Mouse (Mus musculus): ENCODE measurements at regions not wholly inside any gene's neighbourhood (a gene's known extent, or its start where the extent isn't known, plus 50 kb on each side); places are given as distances from the start of the nearest gene placed in this dataset.
"Not testable (repeated sequence)": the region's sequence is repeated elsewhere in the genome, so short reads cannot be mapped to it uniquely, and the experiment has no call there.

DNA sequence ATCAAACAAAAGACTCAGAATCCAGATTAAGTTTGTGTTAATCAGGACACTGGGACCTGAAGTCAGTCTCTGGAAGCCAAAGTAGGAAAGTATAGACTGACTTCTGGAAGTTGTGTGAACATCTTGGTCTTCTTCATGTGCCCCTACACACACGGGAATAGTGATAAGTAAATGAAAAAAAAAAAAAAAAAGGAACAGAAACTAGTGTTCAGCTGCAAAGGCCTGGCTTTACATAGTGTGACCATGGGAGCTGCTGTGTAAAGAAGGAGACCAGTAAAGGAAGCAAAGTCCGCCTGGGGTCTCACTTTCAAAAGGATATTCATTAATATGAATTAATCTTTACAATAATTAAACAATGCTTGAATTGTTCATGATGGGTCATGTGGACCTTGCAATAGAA is 190.6 kb upstream of the Tmc3 start:
- DNase-seq (ENCODE audit: low read depth, low spot score): no peak

GRCm38 (mm10) chr7:83399668-83400067 is 185.1 kb upstream of the Tmc3 start:
- DNase-seq (ENCODE audit: low read depth, low spot score): no peak

GRCm38 (mm10) chr7:83401001-83401400 is 183.7 kb upstream of the Tmc3 start:
- DNase-seq (ENCODE audit: low read depth, low spot score): no peak

DNA sequence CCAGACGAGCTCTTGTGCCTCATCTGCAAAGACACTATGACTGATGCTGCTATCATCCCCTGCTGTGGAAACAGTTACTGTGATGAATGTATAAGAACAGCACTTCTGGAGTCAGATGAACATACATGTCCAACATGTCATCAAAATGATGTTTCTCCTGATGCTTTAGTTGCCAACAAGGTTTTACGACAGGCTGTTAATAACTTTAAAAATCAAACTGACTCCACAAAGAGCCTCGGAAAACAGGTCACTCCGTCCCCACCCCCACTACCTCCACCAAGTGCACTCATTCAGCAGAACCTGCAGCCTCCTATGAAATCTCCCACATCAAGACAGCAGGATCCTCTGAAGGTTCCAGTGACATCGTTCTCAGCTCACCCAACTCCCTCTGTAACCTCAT is 172.0 kb upstream of the Tmc3 start:
- DNase-seq (ENCODE audit: low read depth, low spot score): not testable (repeated sequence)

DNA sequence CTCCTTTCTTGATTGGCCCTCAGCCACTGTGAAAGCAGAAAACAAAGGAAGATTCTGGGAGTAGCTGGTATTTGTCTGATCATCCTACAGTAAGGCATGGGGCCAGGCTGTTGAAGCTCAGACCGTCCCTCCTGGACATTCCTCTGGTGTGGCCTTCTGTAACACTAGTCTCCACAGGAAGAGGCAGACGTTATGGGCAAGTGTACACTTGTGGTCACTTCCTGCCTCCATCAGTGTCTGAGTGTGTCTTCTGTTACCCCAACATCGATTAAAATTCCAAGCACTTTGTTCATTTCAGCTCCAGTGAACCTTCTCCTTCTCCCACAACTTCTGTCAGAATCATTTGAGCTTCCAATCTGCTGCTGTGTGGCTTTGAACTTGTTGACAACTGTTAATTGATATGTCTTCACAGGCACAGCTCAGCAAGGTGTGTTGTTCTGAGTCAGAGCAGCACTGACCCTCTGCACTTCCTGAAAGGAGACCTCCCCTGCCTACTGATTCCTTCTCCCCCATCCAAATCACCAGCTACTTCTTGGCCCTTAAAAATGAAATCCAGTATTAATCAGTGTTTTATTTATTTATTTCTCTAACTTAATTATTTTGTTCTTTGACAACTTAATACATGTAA is 154.7 kb upstream of the Tmc3 start:
- no peak for DNase-seq (ENCODE audit: low read depth, low spot score)

DNA sequence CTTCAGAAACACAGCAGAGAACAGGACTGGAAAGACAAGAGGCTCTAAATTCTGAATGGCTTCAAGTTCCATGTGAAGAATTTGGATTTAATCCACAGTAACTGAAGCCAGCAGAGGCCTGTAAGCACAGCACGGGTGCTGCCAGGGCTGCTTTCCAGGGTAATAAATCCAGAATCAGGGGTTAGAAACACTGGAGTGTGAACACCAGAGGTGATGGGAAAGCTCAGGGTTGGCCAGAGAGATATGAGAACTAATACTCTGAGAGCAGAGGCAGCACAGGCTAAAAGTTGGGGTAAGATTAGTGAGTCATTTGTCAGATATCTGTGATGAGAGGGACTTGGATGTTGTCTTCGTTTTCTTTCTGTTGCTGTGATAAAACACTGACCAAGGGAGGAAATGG is 153.6 kb upstream of the Tmc3 start:
- DNase-seq (ENCODE audit: low read depth, low spot score): peak; percentile 76

DNA sequence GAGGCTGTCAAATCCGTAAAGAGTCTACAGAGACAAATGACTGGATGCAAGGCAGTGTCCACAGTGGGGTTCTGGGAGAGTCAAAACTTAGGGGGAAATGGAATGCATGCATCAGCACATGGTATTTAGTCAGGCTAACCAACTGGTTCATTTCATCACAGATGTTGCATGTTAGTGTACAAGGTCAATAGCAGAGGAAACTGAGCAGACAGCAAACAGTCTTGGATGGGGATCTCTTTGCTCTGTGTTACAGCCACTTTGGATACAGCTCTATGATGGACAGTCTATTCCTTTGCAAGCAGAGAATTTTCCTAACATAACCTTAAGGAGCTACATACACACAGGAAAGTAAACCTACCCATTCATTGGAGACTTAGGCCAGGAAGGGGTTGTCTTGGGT is 151.9 kb upstream of the Tmc3 start:
- no peak for DNase-seq (ENCODE audit: low read depth, low spot score)

GRCm38 (mm10) chr7:83433959-83434715 is 150.6 kb upstream of the Tmc3 start:
- no peak for DNase-seq (ENCODE audit: low read depth, low spot score)

GRCm38 (mm10) chr7:83438538-83439393 is 146.0 kb upstream of the Tmc3 start:
- no peak for DNase-seq (ENCODE audit: low read depth, low spot score)

DNA sequence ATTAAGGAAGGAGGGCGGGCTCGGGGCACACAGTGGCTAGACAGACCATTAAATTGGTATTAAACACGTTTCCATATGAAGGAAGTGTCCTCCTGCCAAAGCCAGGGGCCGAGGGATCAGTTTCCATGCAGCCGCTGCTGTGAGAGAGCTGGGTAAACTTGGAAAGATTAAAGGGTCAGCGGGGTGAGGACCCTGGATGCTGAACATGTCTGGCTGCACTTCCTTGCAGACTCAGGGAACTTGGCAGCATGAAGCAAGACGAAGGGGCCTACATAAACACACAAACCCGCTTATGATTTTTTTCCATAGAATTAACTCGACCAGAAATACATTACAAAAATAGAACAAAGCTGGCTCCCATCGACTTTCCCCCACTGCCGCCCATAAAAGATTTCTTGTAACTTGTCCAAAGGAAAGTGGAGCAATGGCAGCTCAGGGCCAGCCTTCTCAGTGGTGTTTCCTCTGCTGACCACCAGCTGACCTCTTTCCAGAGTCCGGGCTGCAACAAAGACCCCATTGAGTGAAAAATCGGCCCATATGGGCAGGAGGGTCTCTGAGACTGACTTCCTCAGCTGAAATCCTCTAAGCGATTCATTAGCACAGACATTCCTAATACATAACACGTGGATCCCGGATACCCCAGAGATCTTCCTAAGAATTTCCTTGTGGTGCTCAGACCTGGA is 141.0 kb upstream of the Tmc3 start:
- no peak for DNase-seq (ENCODE audit: low read depth, low spot score)

DNA sequence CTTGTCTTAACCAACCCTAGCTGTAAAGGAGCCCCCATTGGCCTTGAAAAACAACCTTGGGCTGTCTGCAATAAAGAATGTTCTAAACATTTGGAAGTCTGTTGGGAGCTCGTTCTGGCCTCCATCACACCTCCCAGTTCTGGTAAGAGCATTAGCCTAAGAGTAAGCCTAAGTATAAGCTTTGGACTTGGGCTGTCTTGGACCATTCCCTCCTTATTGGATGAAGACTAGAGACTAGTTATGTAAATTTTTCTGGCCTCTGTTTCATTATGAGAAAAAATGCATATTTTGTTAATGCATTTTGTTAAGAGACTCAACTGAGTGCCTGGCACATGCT is 140.5 kb upstream of the Tmc3 start:
- DNase-seq (ENCODE audit: low read depth, low spot score): no peak

GRCm38 (mm10) chr7:83445181-83445926 is 139.4 kb upstream of the Tmc3 start:
- DNase-seq (ENCODE audit: low read depth, low spot score): no peak

DNA sequence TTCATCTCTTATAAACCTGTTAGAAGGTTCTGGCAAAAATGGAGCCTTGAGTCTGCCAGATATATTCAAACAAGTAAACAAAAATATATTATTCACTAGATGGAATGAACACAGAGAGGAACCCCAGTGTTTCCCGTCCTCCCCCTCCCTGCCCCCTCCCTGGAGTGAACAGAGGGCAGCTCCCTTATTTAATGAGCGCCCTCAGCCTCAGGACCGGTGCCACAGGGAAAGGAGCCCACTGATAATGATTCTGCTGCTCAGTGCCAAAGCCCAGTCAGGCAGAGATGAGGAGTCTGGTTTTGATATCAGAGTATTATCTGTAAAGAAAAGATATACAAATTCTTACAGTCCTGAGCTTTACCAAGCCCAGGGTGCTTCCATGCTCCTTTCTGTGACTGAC is 134.4 kb upstream of the Tmc3 start:
- no peak for DNase-seq (ENCODE audit: low read depth, low spot score)

- DNase-seq (ENCODE audit: low read depth, low spot score): no peak
Measured at GRCm38 (mm10) chr7:83452309-83452708, 132.4 kb upstream of the Tmc3 start.

DNA sequence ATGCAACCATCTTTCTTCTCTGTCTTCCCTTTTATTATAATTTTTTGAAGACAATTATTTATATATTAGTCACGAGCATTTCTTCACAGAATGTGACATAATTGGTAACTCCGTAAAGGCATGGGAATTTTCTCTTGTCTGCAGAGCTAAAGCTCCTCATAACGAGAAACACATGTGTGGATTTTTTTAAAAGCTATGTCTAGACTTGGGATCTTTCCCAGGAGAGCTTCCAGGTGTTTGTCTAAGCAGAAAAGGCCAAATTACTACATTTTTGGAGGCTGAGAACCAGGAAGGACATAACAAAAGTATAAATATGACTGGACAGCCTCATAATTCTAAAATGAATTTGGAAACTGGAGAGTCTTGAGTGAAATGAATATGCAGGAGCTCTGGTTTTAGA is 125.2 kb upstream of the Tmc3 start:
- peak; percentile 15 for DNase-seq (ENCODE audit: low read depth, low spot score)

DNA sequence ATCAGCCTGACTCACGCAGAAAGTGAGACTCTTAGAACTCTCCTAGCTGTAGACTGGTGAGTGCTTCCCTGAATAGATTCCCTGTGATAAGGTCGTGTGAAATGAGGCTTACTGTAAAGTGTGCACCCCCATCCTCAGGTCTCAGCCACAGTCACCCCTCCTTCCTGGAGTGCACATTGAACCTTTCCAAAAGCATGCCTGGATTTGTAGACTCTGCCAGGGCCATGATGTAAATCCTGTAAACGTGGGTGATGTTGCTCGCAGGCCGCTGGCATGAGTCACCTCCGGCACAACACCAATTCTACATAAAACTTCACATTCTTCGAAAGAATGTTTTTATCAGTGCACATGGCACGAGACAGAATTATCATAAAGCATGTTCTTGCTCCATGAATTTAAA is 117.7 kb upstream of the Tmc3 start:
- DNase-seq (ENCODE audit: low read depth, low spot score): no peak

GRCm38 (mm10) chr7:83469856-83470255 is 114.9 kb upstream of the Tmc3 start:
- not testable (repeated sequence) for DNase-seq (ENCODE audit: low read depth, low spot score)

GRCm38 (mm10) chr7:83471111-83471510 is 113.6 kb upstream of the Tmc3 start:
- DNase-seq (ENCODE audit: low read depth, low spot score): no peak

- no peak for DNase-seq (ENCODE audit: low read depth, low spot score)
Measured at GRCm38 (mm10) chr7:83474471-83474870, 110.3 kb upstream of the Tmc3 start.

DNA sequence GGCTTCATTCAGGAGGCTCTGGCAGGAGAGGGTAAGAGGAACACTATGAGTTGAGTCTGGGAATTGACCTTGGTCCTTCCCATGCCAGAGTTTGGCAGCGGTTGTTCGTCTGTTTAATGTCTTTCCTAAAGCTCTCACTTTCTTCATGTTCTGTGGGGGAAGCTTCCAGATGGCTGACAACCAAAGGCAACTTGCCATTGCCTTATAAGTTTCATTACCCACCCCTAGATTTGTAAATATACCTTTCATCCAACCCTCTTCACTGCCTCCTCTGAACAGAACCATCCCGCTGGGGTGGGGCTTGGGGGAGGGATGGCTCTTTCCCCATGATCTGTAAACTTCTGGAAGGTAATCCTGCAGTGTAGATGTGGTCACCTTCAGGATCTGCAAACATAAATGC is 109.7 kb upstream of the Tmc3 start:
- DNase-seq (ENCODE audit: low read depth, low spot score): no peak

- DNase-seq (ENCODE audit: low read depth, low spot score): no peak
Measured at GRCm38 (mm10) chr7:83475438-83476160, 109.1 kb upstream of the Tmc3 start.

Measured in skeletal muscle tissue, adult 2 months (tissue).